Mouse (Mus musculus) 3T3-L1 (cell line): ENCODE results near the gene Bves.
"Not testable (repeated sequence)": the region's sequence is repeated elsewhere in the genome, so short reads cannot be mapped to it uniquely, and the experiment has no call there.

Experiments used
- DNase-seq: peaks from one replicate; pipeline ENCODE4 v3.0.0-alpha.2; 2015; ENCODE audit warnings: low read depth, low spot score

The Bves gene

DNA sequence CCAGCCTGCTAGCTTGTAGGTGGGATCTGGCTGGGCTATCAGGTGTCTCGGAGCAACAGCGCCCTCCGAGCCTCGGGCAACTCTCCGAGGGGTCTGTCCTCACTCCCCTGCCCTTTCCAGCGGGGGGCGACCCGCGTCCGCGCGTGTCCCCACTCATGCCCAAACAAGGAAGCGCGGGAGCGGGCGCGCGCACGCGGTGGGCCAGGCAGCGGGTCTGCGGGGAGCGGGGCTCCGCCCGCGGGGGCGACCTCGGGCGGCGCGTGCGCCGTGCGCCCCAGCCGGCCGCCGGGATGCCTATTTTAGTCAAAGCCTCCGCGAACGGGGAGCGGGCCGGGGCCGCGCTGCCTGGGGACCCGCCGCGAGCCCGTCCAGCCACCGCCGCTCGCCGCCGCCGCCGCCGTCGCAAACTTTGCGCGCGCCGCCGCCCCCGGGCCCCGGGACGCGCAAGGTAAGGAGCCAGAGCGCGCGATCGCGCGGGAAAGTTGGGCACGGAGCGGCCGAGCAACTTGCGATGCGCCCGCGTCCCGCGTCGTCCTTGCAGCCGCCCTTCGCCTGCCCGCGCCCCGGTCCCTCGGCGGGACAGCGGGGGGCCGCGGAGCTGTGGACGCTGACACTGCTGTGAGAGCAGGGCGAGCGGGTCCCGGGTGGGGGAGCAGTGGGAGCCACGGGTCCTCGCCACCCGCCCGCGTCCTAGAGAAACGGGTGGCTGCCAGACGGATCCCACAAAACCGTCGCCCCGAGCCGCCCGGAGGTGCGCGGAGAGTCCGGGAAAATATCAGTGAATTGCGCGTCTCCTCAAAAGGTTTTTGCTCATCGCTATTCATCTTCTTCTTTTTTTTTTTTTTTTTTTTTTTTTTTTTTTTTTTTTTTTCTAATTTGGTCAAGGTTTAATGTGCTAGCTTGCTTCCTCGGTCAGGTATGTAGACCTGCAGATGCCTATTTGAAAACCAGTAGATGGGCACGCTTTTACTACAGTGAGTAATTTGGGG, at the start of gene Bves:
Bves (plus strand) TSS at position 339 of the 989 bp plus-strand sequence.
- no peak for DNase-seq

DNA sequence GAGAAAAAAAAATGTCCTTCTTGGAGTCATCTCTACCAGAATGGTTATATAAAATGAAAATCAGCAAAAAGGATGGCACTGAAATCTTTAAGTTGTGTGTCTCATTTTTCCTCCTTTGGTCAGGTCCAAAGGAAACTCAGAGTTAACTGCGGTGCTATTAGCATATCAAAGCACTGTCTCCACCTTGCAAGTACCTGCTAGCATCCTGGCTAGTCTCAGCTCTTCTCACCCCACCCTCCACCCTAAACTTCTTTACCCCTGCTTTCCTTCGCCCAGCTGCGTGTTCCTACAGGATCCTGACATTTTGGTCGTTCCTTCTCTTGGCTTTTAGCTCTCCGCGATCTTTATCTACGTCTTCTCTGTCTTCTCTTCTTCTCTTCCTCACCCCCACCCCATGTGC, 47.2 kb upstream of the Bves start:
- no peak for DNase-seq

DNA sequence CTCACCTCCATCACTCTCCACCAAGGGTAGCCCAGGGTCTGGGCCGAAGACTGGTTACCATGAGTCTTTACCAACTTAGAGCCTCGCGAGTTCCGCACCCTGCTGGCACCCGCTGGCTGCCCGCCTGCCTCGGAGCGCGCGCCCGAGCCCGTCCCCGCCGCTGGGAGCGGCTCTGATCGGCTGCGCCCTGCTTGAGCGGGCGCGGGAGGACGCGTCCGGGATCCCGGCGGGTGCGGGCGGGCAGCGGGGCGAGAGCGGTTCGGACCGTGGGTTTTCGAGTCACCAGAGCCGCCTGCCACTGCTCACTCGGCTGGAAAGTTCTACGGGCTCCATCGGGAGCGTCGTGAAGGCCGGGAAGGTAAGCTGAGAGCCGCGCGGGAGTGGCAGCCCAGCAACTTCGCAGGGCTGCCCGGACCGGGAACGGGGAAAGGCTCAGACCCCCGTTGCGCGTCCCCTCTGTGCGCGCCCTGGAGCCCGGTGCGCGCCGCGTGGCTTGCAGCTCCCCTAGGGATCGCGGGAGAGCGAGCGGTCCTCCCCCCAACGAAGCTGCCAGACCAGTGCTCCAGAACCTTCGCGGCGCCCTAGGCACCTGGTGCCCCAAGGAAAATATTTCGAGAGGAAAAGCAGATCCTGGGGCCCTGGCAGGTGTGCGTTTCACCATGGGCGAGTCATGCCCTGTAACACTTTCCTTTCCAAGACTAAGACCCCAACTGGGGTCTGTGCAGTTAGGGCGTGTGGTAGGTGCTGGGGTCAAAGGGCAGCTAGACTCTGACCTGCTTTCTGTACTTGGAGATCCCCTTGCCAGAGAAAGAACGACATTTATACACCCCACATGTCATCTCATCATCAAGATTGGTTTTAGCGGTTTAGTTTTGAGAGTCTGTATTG, 46.1 kb upstream of the Bves start:
- no peak for DNase-seq

- DNase-seq, result no peak
Observed at GRCm38 (mm10) chr10:45290618-45291017, 45.0 kb upstream of the Bves start.

DNA sequence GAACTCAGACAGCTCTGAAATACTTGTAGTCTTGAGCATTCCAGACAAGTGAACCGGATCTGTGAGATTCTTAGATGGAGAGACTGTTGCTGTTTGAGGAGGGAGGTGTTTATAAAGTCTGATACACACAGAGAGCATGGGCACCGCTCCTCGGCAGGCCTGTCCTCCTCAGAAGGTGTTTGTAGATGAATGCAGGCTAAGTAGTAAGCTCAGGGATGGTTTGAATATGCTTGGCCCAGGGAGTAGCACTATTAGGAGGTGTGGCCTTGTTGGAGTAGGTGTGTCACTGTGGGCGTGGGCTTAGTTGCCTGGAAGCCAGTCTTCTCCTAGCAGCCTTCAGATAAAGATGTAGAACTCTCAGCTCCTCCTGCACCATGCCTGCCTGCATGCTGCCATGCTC, 43.4 kb upstream of the Bves start:
- DNase-seq, result not testable (repeated sequence)

- no peak for DNase-seq
Observed at GRCm38 (mm10) chr10:45295093-45295492, 40.5 kb upstream of the Bves start.

- DNase-seq, result no peak
Observed at GRCm38 (mm10) chr10:45298503-45298902, 37.1 kb upstream of the Bves start.

GRCm38 (mm10) chr10:45299509-45299908, 36.1 kb upstream of the Bves start:
- no peak for DNase-seq

DNA sequence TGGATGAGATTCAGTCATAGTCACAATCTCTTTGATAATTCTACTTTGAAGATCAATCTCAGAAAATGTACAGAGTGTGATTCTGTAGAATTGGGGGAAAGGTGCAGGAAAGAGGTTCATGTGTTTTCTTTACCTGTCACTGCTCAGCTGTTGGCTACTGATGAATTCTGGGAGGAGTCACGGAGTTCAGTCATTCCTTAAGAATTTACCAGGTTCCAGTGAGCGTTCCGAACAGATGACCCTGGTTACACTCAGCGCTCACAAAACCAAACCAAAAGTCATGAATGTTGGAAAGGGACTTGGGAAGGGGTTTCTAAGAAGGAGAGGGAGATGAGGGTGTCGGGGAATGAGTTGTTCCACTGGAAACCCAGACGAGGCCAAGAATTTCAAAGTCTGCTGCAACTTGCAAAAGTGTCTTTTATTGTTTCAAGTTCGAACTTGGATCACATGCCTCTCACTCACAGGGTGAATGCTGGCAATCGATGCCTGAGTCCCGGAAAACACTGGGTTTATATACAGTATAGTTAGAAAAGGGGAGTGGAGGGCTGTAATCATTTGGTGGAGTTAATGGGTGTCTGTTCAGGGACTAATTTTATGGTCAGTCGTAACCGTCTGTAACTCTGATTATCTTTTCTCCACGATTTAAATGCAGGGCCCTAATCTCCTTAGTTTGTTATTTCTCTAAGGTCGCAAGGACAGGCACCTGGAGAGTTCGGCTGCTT, 32.1 kb upstream of the Bves start:
- no peak for DNase-seq

DNA sequence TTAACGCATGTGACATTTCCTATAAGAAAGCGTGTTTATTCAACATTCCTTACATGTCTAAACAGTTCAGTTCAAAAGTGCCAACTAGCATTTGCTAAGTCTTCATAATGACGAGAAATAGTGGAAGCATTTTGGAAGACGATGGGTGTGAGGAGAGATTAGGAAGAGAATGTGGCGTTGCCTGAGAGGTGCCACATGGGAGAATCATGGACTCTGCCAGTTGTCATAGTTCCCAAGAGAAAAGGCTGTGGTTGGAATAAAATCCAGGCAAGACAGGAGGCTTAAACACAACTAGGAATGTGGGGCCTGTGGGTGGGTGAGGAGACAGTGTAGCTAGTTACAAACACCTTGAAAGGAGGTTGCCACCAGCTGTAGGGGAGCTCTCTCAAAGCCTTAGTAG, 30.4 kb upstream of the Bves start:
- DNase-seq, result no peak

- no peak for DNase-seq
Observed at GRCm38 (mm10) chr10:45311129-45311528, 24.4 kb upstream of the Bves start.

- peak; percentile 12 for DNase-seq
Observed at GRCm38 (mm10) chr10:45311624-45312023, 23.9 kb upstream of the Bves start.

DNA sequence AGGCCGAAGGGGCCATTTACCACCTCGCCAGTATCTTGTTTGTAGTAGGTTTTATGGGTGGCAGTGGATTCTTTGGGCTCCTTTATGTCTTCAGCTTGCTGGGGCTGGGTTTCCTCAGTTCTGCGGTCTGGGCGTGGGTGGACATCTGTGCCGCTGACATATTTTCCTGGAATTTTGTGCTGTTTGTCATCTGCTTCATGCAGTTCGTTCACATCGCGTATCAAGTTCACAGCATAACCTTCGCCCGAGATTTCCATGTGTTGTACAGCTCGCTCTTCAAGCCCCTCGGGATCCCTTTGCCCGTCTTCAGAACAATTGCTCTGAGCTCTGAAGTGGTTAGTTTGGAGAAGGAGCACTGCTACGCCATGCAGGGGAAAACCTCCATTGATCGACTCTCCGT, 20.7 kb upstream of the Bves start:
- DNase-seq, result no peak

DNA sequence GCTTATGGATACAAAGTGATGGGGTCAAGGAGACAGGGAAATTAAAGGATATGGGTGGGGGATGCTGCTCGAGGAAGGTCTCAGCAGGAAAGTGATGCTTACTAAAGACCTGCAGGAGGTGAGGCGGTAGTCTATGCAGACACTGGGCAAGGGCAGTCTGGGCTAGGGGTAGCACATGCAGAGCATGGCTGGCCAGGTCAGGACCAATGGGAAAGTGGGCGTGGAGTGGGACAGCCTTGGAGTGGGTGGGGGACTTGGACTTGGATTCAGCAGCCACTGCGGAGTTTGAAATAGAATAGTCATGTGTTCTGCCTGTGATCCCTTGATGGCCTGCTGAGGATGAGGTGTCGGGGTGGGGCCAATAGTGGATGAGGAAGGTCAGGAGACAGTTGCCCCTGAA, 16.6 kb upstream of the Bves start:
- no peak for DNase-seq

DNA sequence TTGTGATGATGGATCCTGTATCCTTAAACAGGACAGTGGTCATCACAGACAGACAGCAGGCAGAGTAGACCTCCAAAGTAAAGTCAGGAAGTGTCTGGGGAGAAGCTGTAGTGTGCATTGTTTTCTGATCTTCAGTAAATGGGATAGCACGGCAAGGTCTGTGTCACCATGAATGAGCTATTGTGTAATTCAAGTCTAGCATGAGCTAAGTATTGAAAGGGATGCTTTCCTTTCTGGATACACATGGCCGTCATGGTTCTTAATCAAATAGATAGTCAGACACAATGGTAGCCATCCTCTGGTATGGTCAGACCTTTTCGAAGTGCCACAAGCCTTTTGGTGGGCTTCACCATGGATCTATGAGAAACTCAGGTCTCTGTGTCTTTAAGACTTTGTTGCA, 15.3 kb upstream of the Bves start:
- no peak for DNase-seq

GRCm38 (mm10) chr10:45324159-45324558, 11.4 kb upstream of the Bves start:
- DNase-seq, result no peak

GRCm38 (mm10) chr10:45328196-45329000, 7.2 kb upstream of the Bves start:
- no peak for DNase-seq

DNA sequence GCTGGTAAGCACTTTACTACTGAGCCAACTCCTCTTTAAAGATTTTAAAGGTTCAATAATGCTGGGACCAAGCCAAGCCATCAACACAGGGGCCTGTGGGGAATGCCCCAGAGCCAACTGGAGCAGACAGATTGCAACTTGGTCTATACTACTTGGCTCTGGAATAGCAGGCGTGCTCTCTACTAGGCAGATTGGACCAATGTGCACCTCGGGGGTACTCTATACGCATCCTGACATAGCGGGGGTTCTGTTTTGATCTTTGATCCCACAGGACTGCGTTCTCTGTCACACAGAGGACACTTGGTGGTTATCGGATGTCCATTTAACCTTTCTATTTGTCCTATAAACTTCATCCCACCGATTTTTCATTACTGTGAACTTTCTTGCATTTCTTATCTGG, 647 bp upstream of the Bves start:
- no peak for DNase-seq

GRCm38 (mm10) chr10:45339106-45339505, 3.5 kb downstream of the Bves start:
- DNase-seq, result no peak

GRCm38 (mm10) chr10:45344381-45344780, 8.8 kb downstream of the Bves start:
- DNase-seq, result no peak

DNA sequence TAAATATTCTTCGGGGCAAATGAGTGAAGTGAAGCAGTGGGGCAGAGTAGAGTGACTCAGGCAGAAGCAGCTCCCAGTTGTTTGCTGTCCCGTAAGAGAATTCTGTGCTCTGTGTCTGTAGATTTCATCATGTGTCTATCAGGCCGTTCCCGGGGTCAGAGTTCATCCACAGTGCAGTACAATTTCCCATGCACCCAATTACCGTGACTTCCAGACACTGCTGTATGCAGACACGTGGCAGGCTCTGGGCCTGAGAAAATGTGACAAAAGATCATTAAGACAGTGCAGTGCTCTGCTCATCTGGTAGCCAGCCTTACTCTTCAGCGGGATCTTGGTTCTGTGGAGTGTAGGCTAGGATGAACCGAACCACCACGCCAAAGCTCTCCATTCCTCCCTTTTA, 9.6 kb downstream of the Bves start:
- no peak for DNase-seq
